Mouse (Mus musculus) ZHBTc4 (cell line): Measurements from ENCODE around the gene Ago3.

Experiments used
- DNase-seq: peaks from one replicate; pipeline ENCODE4 v3.0.0-alpha.2; 2011; ENCODE audit warnings: low read depth, low spot score

Ago3 gene

DNA sequence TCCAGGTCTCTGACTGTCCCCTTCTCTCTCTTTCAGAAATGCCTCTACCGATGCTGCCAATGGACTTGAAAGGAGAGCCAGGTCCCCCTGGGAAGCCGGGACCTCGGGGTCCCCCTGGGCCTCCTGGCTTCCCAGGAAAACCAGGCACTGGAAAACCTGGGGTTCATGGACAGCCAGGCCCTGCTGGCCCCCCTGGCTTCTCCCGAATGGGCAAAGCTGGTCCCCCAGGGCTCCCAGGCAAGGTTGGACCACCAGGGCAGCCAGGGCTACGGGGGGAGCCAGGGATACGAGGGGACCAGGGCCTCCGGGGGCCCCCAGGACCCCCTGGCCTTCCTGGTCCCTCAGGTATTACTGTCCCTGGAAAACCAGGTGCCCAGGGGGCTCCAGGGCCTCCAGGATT, 119.0 kb downstream of the Ago3 start:
- no peak for DNase-seq

DNA sequence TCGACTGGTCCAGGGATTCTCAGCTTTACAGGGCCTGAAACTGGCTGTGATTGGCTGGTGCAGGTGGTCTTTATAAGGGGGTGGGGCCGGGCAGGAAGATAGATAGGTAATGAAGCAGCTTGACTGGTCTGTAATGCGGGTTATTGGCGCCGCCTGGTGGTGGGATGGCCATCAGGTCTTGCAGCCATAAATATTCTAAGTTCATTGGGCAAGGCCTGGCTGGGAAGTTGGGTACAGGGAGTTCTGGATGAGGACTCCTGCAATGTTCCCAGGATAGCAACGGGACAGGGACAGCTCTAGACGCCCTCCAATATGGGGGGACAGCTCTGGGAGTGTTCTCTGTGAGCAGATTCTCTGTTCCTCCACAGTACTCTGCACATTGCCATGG, 119.4 kb downstream of the Ago3 start:
- peak; percentile 94 for DNase-seq

- DNase-seq, result no peak
Measured at GRCm38 (mm10) chr4:126309211-126309921, 120.0 kb downstream of the Ago3 start.

- peak; percentile 33 for DNase-seq
Measured at GRCm38 (mm10) chr4:126306827-126307226, 122.5 kb downstream of the Ago3 start.

- peak; percentile 66 for DNase-seq
Measured at GRCm38 (mm10) chr4:126306058-126306457, 123.3 kb downstream of the Ago3 start.

DNA sequence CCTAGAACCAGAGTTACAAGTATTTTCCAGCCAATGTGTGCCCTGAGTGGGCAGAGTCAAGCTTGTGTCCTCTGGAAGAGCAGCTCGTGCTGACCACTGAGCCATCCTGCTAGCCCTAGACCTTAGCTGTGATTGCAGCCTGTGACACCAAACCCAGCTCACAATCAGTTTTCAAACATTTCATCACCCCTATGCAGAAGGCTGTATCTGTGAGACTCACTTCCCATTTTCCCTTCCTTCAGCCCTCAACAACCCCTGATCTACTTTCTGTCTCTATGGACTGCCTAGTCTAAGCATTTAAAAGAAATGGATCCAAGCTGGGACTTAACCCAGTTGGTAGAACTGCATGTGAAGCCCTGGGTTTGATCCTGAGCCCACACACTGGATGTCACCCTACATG, 123.9 kb downstream of the Ago3 start:
- no peak for DNase-seq

DNA sequence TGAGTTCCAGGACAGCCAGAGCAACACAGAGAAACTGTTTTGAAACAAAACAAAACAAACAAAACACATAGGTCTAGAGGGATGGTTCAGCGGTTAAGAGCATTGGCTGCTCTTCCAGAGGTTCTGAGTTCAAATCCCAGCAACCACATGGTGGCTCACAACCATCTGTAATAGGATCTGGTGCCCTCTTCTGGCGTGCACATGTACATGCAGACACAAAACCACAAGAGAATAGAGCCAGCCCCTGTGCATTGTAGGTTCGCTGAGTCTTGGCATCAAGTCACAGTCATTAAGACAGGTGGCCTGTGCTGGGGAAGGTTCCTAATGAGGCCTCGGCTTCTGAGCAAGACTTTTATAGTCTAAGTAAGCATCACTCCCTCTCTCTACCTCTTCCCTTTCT, 125.5 kb downstream of the Ago3 start:
- peak; percentile 55 for DNase-seq

DNA sequence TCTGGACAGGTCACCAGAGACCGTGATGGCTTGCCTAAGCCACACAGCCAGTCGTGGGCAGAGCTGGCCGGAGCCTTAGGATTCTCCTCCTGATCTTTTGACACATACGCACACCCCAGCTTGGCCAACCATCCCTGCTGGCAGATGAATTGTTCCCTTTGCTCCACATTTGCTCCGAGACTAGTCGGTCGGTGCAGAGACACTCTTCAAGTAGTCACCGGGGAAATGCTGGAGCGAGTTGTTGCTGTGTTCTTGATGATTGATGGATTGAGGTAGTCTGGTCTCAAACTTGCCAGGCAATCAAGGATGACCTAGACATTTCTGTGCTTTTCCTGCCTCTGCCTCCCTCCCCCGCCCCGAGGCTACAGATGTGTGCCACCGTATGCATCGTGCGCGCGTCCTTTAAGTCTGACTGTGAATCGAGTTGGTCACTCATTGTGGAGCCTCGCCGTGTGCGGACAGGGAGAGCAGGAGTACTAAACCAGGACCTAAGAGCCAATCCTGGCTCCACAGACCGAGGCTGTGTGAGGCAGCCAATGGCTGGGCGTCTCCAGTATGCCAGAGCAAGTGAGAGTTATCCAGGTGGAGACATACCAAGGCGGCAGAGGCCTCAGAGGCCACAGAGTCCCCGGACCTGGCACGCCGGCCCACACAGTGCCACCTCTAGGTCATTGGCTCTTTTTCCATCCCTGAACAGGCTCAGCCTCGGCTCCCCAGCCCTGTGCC, 127.6 kb downstream of the Ago3 start:
- DNase-seq, result peak; percentile 33

DNA sequence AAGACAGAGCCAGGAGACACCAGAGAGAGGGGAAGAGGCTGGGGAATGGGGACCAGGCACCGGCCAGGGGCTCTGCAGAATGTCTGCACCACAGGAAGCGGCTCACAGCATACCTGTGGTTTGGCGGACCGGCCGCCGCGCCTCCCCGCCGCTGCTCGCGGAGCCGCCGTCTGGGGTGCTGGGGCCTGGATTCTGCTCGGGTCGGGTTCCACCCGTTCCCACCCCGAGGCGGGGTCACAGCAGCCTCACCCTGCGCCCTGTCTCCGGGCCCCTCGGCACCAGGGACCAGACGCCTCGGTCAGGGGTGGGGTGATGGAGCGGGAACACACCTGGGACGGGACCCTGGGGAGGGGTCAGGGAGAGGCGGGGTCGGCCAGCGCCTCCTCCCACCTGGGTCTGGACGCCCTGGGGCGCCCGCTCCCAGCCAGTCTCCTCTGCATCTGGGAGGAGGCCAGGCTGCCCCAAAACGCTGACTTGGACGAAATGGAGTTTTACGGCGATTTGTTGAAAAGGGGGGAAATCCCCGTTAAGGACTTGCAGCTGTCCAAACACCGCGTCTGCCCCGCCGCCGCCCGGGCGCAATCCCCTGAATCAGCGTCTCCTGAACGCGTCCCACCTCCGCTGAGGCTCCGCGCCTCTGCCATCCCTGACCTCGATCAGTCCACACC, 128.3 kb downstream of the Ago3 start:
- peak; percentile 34 for DNase-seq

GRCm38 (mm10) chr4:126296617-126297101, 132.7 kb downstream of the Ago3 start:
- DNase-seq, result peak; percentile 74

DNA sequence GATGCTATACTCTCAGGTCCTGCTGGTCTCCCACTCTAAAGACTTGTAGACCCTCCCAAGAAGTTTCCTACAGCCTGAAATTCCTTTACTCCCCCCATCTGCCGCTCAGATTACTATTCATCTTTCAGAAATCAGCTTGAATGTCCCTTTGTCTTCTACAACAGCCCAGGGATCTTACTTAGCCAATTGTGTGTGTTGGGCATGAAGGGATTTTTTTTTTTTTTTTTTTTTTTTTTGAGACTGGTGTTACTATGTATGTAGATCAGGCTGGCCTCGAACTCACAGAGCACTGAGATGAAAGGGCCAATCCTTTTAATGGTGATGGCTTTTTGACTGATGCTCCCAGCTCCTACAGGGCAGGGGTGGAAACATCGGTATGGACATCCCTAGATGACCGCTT, 133.4 kb downstream of the Ago3 start:
- DNase-seq, result no peak

- DNase-seq, result no peak
Measured at GRCm38 (mm10) chr4:126295152-126295551, 134.2 kb downstream of the Ago3 start.

GRCm38 (mm10) chr4:126291196-126291595, 138.2 kb downstream of the Ago3 start:
- DNase-seq, result no peak

DNA sequence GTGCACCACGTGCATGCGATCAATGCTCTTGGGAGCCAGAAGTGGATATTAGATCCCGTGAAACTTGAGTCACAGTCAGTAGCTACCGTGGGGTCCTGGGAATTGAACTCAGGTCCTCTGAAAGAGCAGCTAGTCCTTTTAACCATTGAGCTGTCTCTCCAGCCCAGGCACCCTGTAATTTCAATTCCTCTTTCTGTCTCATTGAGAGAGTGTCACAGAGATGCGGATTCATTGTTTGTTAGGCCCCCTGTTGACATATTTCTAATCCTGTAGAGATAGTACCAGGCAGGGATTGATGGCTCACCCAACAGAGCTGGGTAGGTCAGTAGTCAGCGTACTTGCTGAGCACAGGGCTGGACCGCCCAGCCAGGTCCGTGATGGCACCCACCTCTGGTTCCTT, 139.0 kb downstream of the Ago3 start:
- no peak for DNase-seq

- DNase-seq, result no peak
Measured at GRCm38 (mm10) chr4:126288085-126288666, 141.2 kb downstream of the Ago3 start.

DNA sequence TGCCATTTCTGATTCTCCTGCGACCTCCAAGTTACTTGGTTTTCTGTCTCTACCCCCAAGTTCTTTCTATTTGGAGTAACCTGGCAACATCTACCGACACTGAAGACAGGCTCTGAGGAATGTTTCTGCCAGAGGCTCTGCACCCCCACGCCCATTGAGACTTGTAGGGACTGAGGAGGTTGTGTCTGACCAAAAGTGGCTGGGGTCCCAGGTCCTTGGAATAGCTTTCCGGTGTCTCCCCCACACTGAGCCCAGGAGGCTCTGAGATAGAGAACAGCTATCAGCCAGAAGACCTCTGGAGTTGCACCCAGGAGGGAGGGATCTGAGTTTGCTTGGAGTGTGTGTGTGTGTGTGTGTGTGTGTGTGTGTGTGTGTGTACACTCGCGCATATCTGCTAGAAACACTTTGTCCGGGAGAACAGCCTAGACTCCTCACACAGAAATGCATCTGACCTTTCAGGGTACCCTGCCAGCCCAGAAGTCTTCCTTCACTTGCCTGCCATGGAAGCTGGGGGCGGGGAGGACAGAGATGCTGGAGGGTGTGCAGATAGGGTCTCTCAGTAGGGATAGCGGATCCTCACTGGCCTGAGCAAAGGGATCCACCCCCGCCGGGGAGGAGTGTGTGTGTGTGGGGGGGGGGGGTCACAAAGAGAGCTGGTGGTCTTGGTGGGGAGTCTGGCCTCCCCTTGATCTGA, 141.9 kb downstream of the Ago3 start:
- no peak for DNase-seq

- DNase-seq, result peak; percentile 63
Measured at GRCm38 (mm10) chr4:126286492-126286891, 142.9 kb downstream of the Ago3 start, which contains the start of gene Col8a2. Gene Col8a2 (plus strand): TSS chr4:126286793.

GRCm38 (mm10) chr4:126283582-126283981, 145.8 kb downstream of the Ago3 start:
- no peak for DNase-seq

- peak; percentile 39 for DNase-seq
Measured at GRCm38 (mm10) chr4:126281706-126282105, 147.7 kb downstream of the Ago3 start.
